Mouse (Mus musculus): ENCODE data around the gene Prdm16. TPM values are rescaled to one million over a fixed set of nuclear protein-coding genes. Genes with fewer than 3 reads are reported as not detected.

Prdm16 gene
- total and polyA plus RNA-seq, 3 experiments: not detected

DNA sequence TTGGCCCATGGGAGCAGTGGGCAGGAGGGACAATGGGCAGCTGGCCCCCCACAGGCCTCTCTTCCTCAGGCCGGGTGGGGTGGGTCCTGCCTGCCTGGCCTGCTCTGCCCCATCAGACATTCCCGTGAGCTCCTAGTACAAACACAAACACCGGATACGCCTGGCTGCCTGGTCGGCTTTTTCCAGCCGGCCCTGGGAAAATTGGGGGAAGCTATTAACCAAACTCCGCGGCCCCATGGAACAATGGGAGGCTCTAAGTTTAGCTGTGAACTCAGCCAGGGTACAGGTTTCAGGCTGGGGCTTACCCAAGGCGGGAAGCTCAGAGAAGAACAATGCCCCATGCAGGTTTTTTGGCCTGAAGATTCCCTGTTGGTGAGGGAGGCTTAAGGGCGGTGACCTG is 300.0 kb downstream of the Prdm16 start:
- dilution Hi-C loops (cut with MboI; ENCODE audit: extremely low pct_ligation_motif_present, extremely low pct_unique_long_range_greater_than_20kb, low sequenced_read_pairs) (no loop called here), in situ Hi-C loops (cut with MboI; ENCODE audit: low pct_ligation_motif_present, low pct_unique_long_range_greater_than_20kb, low sequenced_read_pairs) (no loop called here)
- Histone ChIP-seq H3K4me3 (replicated peaks in 1 of 3; ENCODE audit: low read depth in 2 of 3, low read length in 2 of 3, poor library complexity in 1 of 3) (no peak overlapping the region), H3K4me1 (ENCODE audit: control insufficient read depth in 1 of 2, insufficient read depth in 2 of 2) (no peaks in the 10 kb centered on the region), H3K27me3 (replicated peaks) (no peaks in the 10 kb centered on the region), H3K79me2 (replicated peaks; ENCODE audit: control insufficient read depth, extremely low read depth, insufficient read depth, poor library complexity, severe bottlenecking) (no peaks in the 10 kb centered on the region), H3K27ac (ENCODE audit: insufficient read depth, low read depth) (no peak overlapping the region), H3K4me2 (ENCODE audit: insufficient read depth, low read depth, poor library complexity, severe bottlenecking) (no peak overlapping the region), H3K9me3 (replicated peaks; ENCODE audit: low read length) (peaks cover 97% of the 10 kb centered on the region), H3K9ac (ENCODE audit: insufficient read depth, low read depth) (no peak overlapping the region), H3K36me3 (replicated peaks in 1 of 2; ENCODE audit: control insufficient read depth in 1 of 2, insufficient read depth in 1 of 2, low read length in 1 of 2) (no peaks in the 10 kb centered on the region)
- DNase-seq (ENCODE audit: extremely low read depth): no peak
- TF ChIP-seq JUN (IDR thresholded peaks at IDR 0.05; ENCODE audit: insufficient read depth, low read depth, low read length): no peak
- no peak for TF ChIP-seq MAZ (IDR thresholded peaks at IDR 0.05; ENCODE audit: low read depth, low read length)
- TF ChIP-seq ZKSCAN1 (IDR thresholded peaks at IDR 0.05; ENCODE audit: borderline replicate concordance, low read depth, low read length): no peak
- TF ChIP-seq KAT2A (IDR thresholded peaks at IDR 0.05; ENCODE audit: insufficient replicate concordance, low read length): no peak
- no peak for TF ChIP-seq PAX5 (IDR thresholded peaks at IDR 0.05; ENCODE audit: low read length)
- no peak for TF ChIP-seq GABPA (IDR thresholded peaks at IDR 0.05; ENCODE audit: insufficient replicate concordance, low read depth, low read length)
- TF ChIP-seq MAFK (IDR thresholded peaks at IDR 0.05; ENCODE audit: insufficient replicate concordance, low read length): no peak
- TF ChIP-seq POLR2AphosphoS2 (IDR thresholded peaks at IDR 0.05; ENCODE audit: low read depth, low read length): no peak
- no peak for TF ChIP-seq JUND (conservative IDR thresholded peaks at IDR 0.05; ENCODE audit: low read depth, low read length)
- no peak for TF ChIP-seq BHLHE40 (IDR thresholded peaks at IDR 0.05; ENCODE audit: low read depth, low read length)
- no peak for TF ChIP-seq CTCF (conservative IDR thresholded peaks at IDR 0.05 in 1 of 2, IDR thresholded peaks at IDR 0.05 in 1 of 2; ENCODE audit: low read depth in 2 of 2, low read length in 2 of 2)
- TF ChIP-seq MAX (IDR thresholded peaks at IDR 0.05; ENCODE audit: low read length): no peak
- TF ChIP-seq RAD21 (IDR thresholded peaks at IDR 0.05; ENCODE audit: low read depth, low read length): no peak

GRCm38 (mm10) chr4:154335761-154336160 is 300.9 kb downstream of the Prdm16 start, which contains the start of gene B230104I21Rik:
TSS of gene B230104I21Rik (plus strand) at chr4:154336127.
- in situ Hi-C loops (cut with MboI; ENCODE audit: low pct_ligation_motif_present, low pct_unique_long_range_greater_than_20kb, low sequenced_read_pairs): no loop called here
- dilution Hi-C loops (cut with MboI; ENCODE audit: extremely low pct_ligation_motif_present, extremely low pct_unique_long_range_greater_than_20kb, low sequenced_read_pairs): no loop called here
- H3K27ac ChIP-seq (ENCODE audit: insufficient read depth, low read depth): no peak within 1 kb of the TSS
- no peaks in the 10 kb centered on the region for H3K4me1 ChIP-seq (ENCODE audit: control insufficient read depth in 1 of 2, insufficient read depth in 2 of 2)
- no peak within 1 kb of the TSS for H3K9ac ChIP-seq (ENCODE audit: insufficient read depth, low read depth)
- H3K4me2 ChIP-seq (ENCODE audit: insufficient read depth, low read depth, poor library complexity, severe bottlenecking): no peak within 1 kb of the TSS
- no peaks in the 10 kb centered on the region for H3K36me3 ChIP-seq (replicated peaks in 1 of 2; ENCODE audit: control insufficient read depth in 1 of 2, insufficient read depth in 1 of 2, low read length in 1 of 2)
- no peaks in the 10 kb centered on the region for H3K27me3 ChIP-seq (replicated peaks)
- no peak for TF ChIP-seq USF1 (IDR thresholded peaks at IDR 0.05; ENCODE audit: low read depth, low read length)
- DNase-seq (ENCODE audit: extremely low read depth): no peak
- no peaks in the 10 kb centered on the region for H3K79me2 ChIP-seq (replicated peaks; ENCODE audit: control insufficient read depth, extremely low read depth, insufficient read depth, poor library complexity, severe bottlenecking)
- no peak within 1 kb of the TSS for H3K4me3 ChIP-seq (replicated peaks in 1 of 3; ENCODE audit: low read depth in 2 of 3, low read length in 2 of 3, poor library complexity in 1 of 3)
- H3K9me3 ChIP-seq (replicated peaks; ENCODE audit: low read length): peaks cover 97% of the 10 kb centered on the region
